Mouse (Mus musculus) retina, postnatal 7 days (tissue): ENCODE results near the gene Tmem161a.
A peak's percentile ranks its signal among the peaks of the same experiment; 100 is the strongest.

Experiments
- DNase-seq: peaks from one replicate; pipeline ENCODE4 v3.0.0-alpha.2; 2012; ENCODE audit warnings: low read depth, low spot score

Tmem161a gene

GRCm38 (mm10) chr8:70172043-70172681, at the start of gene Tmem161a:
Tmem161a (plus strand) TSS chr8:70172356.
- peak; percentile 86 for DNase-seq

DNA sequence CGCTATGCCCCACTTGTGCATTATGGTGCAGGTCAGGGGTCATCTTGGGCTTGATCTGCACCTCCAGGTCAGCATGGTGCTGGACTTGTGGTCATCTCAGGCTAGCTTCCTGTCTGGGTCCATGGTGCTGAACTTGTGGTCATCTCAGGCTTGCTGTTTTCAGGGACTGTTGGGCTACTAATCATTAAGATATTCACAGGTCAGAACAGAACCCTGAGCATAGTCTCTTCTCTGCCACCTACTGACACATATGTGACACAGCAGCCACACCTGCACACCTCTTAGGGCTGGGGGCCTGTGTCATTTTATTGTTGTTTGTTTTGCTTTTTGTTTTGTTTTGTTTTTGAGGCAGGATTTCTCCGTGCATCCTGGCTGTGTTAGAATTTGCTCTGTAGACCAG, 49.3 kb upstream of the Tmem161a start:
- no peak for DNase-seq

DNA sequence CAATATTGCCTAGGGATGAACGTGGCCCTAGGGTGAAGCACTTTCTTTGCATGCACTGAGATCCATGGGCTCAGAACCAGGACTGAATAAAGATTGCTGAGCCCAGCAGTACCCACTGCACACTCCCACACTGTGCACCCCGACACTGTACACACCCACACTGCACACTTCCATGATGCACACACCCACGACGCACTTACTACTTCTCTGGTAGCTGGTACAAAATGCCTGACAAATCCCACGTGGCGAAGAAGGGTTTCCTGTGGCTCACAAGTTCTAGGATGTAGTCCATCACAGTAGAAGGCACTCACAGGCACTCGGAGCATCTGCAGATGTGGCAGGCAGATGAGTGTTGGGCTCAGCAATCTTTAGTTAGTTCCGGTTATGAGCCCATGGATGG, 47.2 kb upstream of the Tmem161a start:
- no peak for DNase-seq

GRCm38 (mm10) chr8:70128435-70128834, 43.7 kb upstream of the Tmem161a start:
- DNase-seq = no peak

DNA sequence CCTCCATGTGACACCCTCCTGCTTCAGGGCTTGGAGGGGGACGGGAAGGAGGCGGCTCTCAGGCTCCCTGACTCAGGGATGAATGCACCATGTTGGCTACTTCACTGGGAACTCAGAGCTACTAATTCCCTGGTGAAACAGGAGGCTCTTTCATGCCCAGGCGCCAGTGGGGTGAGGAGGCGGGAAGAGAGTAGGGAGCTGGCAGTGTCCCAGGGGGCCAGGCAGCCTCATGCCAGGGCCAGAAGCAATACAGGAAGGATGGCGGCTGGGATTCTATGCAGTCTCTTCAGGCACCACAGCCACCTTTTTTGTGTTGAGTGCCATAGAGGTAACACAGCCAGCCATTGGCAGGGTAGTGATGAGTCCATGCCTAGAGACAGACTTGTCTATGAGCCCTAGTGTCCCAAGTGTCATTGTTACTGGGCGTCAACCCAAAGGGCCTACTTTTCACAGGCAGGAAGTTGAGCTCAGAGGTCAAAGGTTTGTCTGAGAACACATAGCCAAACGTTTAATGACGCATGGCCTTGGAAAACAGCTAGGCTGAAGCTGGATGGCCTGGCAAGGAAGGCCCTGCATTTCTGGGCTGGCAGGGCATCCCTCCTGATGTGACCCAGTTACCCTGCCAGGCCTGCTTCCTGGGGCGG, 42.7 kb upstream of the Tmem161a start:
- no peak for DNase-seq

GRCm38 (mm10) chr8:70130066-70130465, 42.1 kb upstream of the Tmem161a start:
- DNase-seq = no peak

GRCm38 (mm10) chr8:70131166-70131883, 40.8 kb upstream of the Tmem161a start, which contains the start of gene Nr2c2ap:
Nr2c2ap (plus strand) TSS chr8:70131333.
- peak; percentile 73 for DNase-seq

GRCm38 (mm10) chr8:70134086-70134485, 38.1 kb upstream of the Tmem161a start:
- no peak for DNase-seq

- DNase-seq = no peak
These were observed 37.2 kb upstream of the Tmem161a start for GRCm38 (mm10) chr8:70134931-70135330.

DNA sequence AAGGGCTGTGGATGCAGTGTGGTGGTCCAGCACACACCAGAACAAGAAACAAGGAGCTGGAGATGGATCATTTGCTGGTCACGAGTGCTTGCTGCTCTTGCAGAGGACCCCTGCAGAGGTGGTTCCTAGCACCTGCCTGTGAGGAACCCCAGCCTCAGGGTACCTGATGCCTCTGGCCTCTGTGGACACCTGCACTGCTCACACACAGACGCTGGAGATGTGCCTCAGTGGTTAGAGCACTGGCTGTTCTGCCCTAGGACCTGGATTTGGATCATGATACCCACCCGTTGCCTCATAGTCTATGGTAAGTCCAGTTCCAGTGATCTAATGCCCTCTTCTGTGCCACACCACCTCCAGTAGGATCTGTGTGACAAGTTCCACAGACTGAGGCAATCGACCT, 35.6 kb upstream of the Tmem161a start:
- DNase-seq = no peak

DNA sequence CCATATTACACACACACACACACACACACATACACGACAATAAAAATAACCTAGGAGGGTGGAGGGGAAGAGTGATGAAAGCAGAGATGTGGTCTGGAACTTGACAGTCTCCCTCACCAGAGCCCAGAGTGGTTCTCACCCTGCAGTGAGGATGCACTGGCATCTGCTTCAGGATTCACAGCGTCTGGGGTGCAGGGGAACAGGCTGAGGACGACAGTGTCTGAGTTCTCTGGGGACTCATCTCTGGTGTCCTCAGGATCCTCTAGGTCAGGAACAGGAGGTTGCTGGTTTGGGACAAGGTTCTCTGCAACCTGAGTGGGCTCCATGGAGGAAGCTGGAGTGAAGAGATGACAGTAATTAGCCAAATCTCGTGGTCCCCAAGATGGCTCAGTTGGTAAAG, 34.3 kb upstream of the Tmem161a start:
- no peak for DNase-seq

GRCm38 (mm10) chr8:70139026-70139857, 32.9 kb upstream of the Tmem161a start, which contains the start of the genes Rfxank, Borcs8 and Mef2b:
Rfxank (minus strand) TSS chr8:70139154.
Borcs8 (plus strand) TSS chr8:70139499.
Mef2b (plus strand) TSS chr8:70139711.
- DNase-seq = peak; percentile 99

GRCm38 (mm10) chr8:70139981-70140380, 32.2 kb upstream of the Tmem161a start:
- DNase-seq = no peak

- no peak for DNase-seq
These were observed 24.2 kb upstream of the Tmem161a start for GRCm38 (mm10) chr8:70147678-70148607.

DNA sequence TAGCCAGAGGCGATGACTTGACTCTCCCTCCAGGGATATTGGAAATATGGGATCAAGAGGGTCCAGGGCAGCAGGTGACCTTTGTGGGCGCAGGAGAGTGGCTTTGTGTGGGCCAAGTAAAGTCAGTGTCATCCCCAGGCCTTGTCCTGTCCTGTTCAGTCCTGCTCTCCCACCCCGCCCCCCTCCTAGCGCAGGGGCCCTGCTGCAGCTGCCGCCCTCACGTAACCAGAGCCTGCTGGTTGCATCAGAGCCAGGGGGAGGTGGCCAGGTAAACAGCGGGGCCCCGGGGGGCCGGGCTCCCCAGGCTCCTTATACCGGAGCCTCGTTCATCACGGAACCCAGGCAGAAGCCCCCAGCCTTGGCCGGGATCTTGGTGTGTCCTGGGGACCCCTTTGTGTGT, 22.0 kb upstream of the Tmem161a start:
- DNase-seq = no peak

- peak; percentile 65 for DNase-seq
These were observed 19.5 kb upstream of the Tmem161a start for GRCm38 (mm10) chr8:70152537-70153257.

GRCm38 (mm10) chr8:70157240-70157800, 14.8 kb upstream of the Tmem161a start:
- no peak for DNase-seq

GRCm38 (mm10) chr8:70158069-70158853, 13.9 kb upstream of the Tmem161a start:
- peak; percentile 73 for DNase-seq

DNA sequence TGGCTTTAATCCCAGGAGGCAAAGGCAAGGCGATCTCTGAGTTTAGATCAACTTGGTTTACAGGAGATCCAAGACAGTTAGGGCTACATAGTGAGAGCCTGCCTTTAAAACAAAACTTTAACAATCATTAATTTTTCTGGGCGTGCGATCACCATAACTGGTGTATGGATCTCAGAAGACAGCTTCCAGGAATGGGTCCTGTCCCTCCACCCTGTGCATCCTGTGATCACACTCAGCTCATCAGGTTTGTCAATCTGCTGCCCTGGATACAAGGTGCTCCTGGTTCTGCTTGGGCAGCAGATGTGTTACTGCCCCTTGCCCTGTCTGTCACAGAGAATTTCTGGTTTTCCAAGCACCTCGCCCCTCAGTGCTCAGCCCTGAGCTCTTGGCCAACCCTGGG, 12.9 kb upstream of the Tmem161a start:
- DNase-seq = no peak
